Mouse (Mus musculus) heart, embryonic 15.5 days (tissue): ENCODE data around the gene Apoh. TPM values are rescaled to one million over a fixed set of nuclear protein-coding genes. Genes with fewer than 3 reads are reported as not detected.

Source experiments
- ATAC-seq: fragments of 200-750 bp; cut with Nextera tagmentation; replicated peaks from 2 replicates; pipeline ENCODE4 v1.8.0; 2017; ENCODE audit warnings: low read depth, moderate TSS enrichment; ENCODE audit not compliant: insufficient number of reproducible peaks, insufficient read depth, low FRiP score
- H3K27ac ChIP-seq: fragments of 300-500 bp; sonication (generic); 2 replicates; pipeline ENCODE4 v1.5.1; 2015; ENCODE audit warnings: mild to moderate bottlenecking, inconsistent platforms
- H3K27me3 ChIP-seq: fragments of 300-500 bp; sonication (generic); 2 replicates; pipeline ENCODE4 v1.6.1; 2015; ENCODE audit warnings: inconsistent platforms
- H3K36me3 ChIP-seq: fragments of 300-500 bp; sonication (generic); 2 replicates; pipeline ENCODE4 v1.6.1; 2015; ENCODE audit warnings: mild to moderate bottlenecking, inconsistent platforms
- H3K4me1 ChIP-seq: fragments of 300-500 bp; sonication (generic); replicated peaks from 2 replicates; pipeline ENCODE4 v1.6.1; 2015; ENCODE audit warnings: inconsistent platforms
- H3K4me2 ChIP-seq: fragments of 300-500 bp; sonication (generic); 2 replicates; pipeline ENCODE4 v1.6.1; 2015; ENCODE audit warnings: inconsistent platforms, mild to moderate bottlenecking, moderate library complexity
- H3K4me3 ChIP-seq: fragments of 300-500 bp; sonication (generic); 2 replicates; pipeline ENCODE4 v1.5.1; 2015; ENCODE audit warnings: mild to moderate bottlenecking, inconsistent platforms
- H3K9ac ChIP-seq: fragments of 300-500 bp; sonication (generic); 2 replicates; pipeline ENCODE4 v1.6.1; 2015; ENCODE audit warnings: mild to moderate bottlenecking, inconsistent platforms
- H3K9me3 ChIP-seq: fragments of 300-500 bp; sonication (generic); replicated peaks from 2 replicates; pipeline ENCODE4 v1.6.1; 2016; ENCODE audit warnings: inconsistent platforms
- WGBS: fragments of 180-500 bp; shearing (Covaris S2); methylation state at CpG from one replicate; pipeline ENCODE4 v1.1.7; 2015; ENCODE audit warnings: mixed read lengths; 5-methylcytosine and 5-hydroxymethylcytosine counted together
- polyA plus RNA-seq: library from polyadenylated mRNA; unstranded; fragments of >200 nt; fragmentation: Nextera tagmentation; extraction: Ambion mirVana; gene quantifications from 2 replicates; pipeline ENCODE4 v1.2.1, GENCODE M21; 2015

Apoh gene
- polyA plus RNA-seq, 1 experiment from 2014 or later, result 0.48 TPM

- ATAC-seq, result no peak
- H3K9me3 ChIP-seq, result no peaks in the 10 kb centered on the region
- no peaks in the 10 kb centered on the region for H3K36me3 ChIP-seq
- H3K27ac ChIP-seq, result no peak overlapping the region
- H3K9ac ChIP-seq, result no peak overlapping the region
- no peak overlapping the region for H3K4me2 ChIP-seq
- H3K4me1 ChIP-seq, result 0 out of 2 replicates have a peak, but pooled peaks cover 3% of the 10 kb centered on the region
- H3K27me3 ChIP-seq, result no peaks in the 10 kb centered on the region
- no peak overlapping the region for H3K4me3 ChIP-seq
- 59% methylated on average over 4 of the region's 4 CpGs for WGBS
Observed at GRCm38 (mm10) chr11:108384920-108385665, 41.9 kb downstream of the Apoh start.

GRCm38 (mm10) chr11:108385666-108386024 lies 42.5 kb downstream of the Apoh start:
- no peak for ATAC-seq
- Histone ChIP-seq H3K9ac (no peak overlapping the region), H3K4me2 (no peak overlapping the region), H3K9me3 (no peaks in the 10 kb centered on the region), H3K4me3 (no peak overlapping the region), H3K27ac (no peak overlapping the region), H3K36me3 (no peaks in the 10 kb centered on the region), H3K4me1 (0 out of 2 replicates have a peak, but pooled peaks cover 3% of the 10 kb centered on the region), H3K27me3 (no peaks in the 10 kb centered on the region)
- WGBS, result 88% methylated on average over 1 of the region's 1 CpGs

GRCm38 (mm10) chr11:108395061-108395460 lies 51.9 kb downstream of the Apoh start:
- no peaks in the 10 kb centered on the region for H3K9me3 ChIP-seq
- no peaks in the 10 kb centered on the region for H3K36me3 ChIP-seq
- H3K4me2 ChIP-seq, result no peak overlapping the region
- H3K9ac ChIP-seq, result no peak overlapping the region
- no peak overlapping the region for H3K27ac ChIP-seq
- H3K27me3 ChIP-seq, result no peaks in the 10 kb centered on the region
- WGBS, result 93% methylated on average over 9 of the region's 9 CpGs
- H3K4me1 ChIP-seq, result no peaks in the 10 kb centered on the region
- no peak for ATAC-seq
- H3K4me3 ChIP-seq, result no peak overlapping the region

GRCm38 (mm10) chr11:108396076-108396829 lies 53.1 kb downstream of the Apoh start:
- no peaks in the 10 kb centered on the region for H3K9me3 ChIP-seq
- H3K4me3 ChIP-seq, result no peak overlapping the region
- no peaks in the 10 kb centered on the region for H3K36me3 ChIP-seq
- no peaks in the 10 kb centered on the region for H3K4me1 ChIP-seq
- no peak overlapping the region for H3K4me2 ChIP-seq
- H3K9ac ChIP-seq, result no peak overlapping the region
- 79% methylated on average over 7 of the region's 7 CpGs for WGBS
- H3K27me3 ChIP-seq, result no peaks in the 10 kb centered on the region
- ATAC-seq, result no peak
- no peak overlapping the region for H3K27ac ChIP-seq

GRCm38 (mm10) chr11:108409876-108410644 lies 66.9 kb downstream of the Apoh start:
- ATAC-seq, result no peak
- Histone ChIP-seq H3K4me1 (no peaks in the 10 kb centered on the region), H3K4me3 (no peak overlapping the region), H3K27me3 (no peaks in the 10 kb centered on the region), H3K27ac (no peak overlapping the region), H3K4me2 (no peak overlapping the region), H3K9me3 (no peaks in the 10 kb centered on the region), H3K9ac (no peak overlapping the region), H3K36me3 (no peaks in the 10 kb centered on the region)
- WGBS, result 70% methylated on average over 8 of the region's 9 CpGs

GRCm38 (mm10) chr11:108416360-108416759 lies 73.2 kb downstream of the Apoh start:
- H3K4me1 ChIP-seq, result no peaks in the 10 kb centered on the region
- no peak for ATAC-seq

GRCm38 (mm10) chr11:108418540-108418939 lies 75.4 kb downstream of the Apoh start:
- Histone ChIP-seq H3K36me3 (no peaks in the 10 kb centered on the region), H3K9me3 (no peaks in the 10 kb centered on the region), H3K9ac (no peak overlapping the region), H3K4me1 (no peaks in the 10 kb centered on the region), H3K4me3 (no peak overlapping the region), H3K27ac (no peak overlapping the region), H3K4me2 (no peak overlapping the region), H3K27me3 (no peaks in the 10 kb centered on the region)
- 28% methylated on average over 1 of the region's 1 CpGs for WGBS
- no peak for ATAC-seq

More at GRCm38 (mm10) chr11:108416360-108416759, 73.2 kb downstream of the Apoh start:
- Histone ChIP-seq H3K4me3 (no peak overlapping the region), H3K9ac (no peak overlapping the region), H3K27me3 (no peaks in the 10 kb centered on the region), H3K27ac (no peak overlapping the region), H3K4me2 (no peak overlapping the region), H3K36me3 (no peaks in the 10 kb centered on the region), H3K9me3 (no peaks in the 10 kb centered on the region)
- WGBS, result 69% methylated on average over 1 of the region's 1 CpGs

- Histone ChIP-seq H3K27me3 (no peaks in the 10 kb centered on the region), H3K4me2 (no peak overlapping the region), H3K4me1 (no peaks in the 10 kb centered on the region), H3K9me3 (no peaks in the 10 kb centered on the region), H3K9ac (no peak overlapping the region), H3K36me3 (no peaks in the 10 kb centered on the region), H3K27ac (no peak overlapping the region), H3K4me3 (no peak overlapping the region)
- ATAC-seq, result no peak
- 74% methylated on average over 6 of the region's 6 CpGs for WGBS
Observed at GRCm38 (mm10) chr11:108419242-108419641, 76.1 kb downstream of the Apoh start.

GRCm38 (mm10) chr11:108420751-108421150 lies 77.6 kb downstream of the Apoh start:
- Histone ChIP-seq H3K27me3 (no peaks in the 10 kb centered on the region), H3K4me1 (peaks cover 5% of the 10 kb centered on the region; the same call in 1 of the 2 replicates), H3K4me3 (no peak overlapping the region), H3K36me3 (no peaks in the 10 kb centered on the region), H3K9ac (no peak overlapping the region), H3K9me3 (no peaks in the 10 kb centered on the region), H3K4me2 (no peak overlapping the region), H3K27ac (no peak overlapping the region)
- WGBS, result 70% methylated on average over 4 of the region's 4 CpGs
- ATAC-seq, result no peak

- peaks cover 5% of the 10 kb centered on the region; the same call in 1 of the 2 replicates for H3K4me1 ChIP-seq
- H3K4me3 ChIP-seq, result no peak overlapping the region
- WGBS, result 73% methylated on average over 7 of the region's 7 CpGs
- H3K9me3 ChIP-seq, result no peaks in the 10 kb centered on the region
- no peak overlapping the region for H3K27ac ChIP-seq
- H3K27me3 ChIP-seq, result no peaks in the 10 kb centered on the region
- H3K4me2 ChIP-seq, result no peak overlapping the region
- H3K9ac ChIP-seq, result no peak overlapping the region
- no peaks in the 10 kb centered on the region for H3K36me3 ChIP-seq
- no peak for ATAC-seq
Observed at GRCm38 (mm10) chr11:108423221-108423620, 80.1 kb downstream of the Apoh start.

- Histone ChIP-seq H3K27me3 (no peaks in the 10 kb centered on the region), H3K4me2 (peak overlapping the region; percentile 86), H3K9me3 (no peaks in the 10 kb centered on the region), H3K9ac (peak overlapping the region; percentile 32; the same call in 1 of the 2 replicates), H3K27ac (no peak overlapping the region), H3K4me1 (peaks cover 5% of the 10 kb centered on the region; the same call in 1 of the 2 replicates), H3K36me3 (no peaks in the 10 kb centered on the region), H3K4me3 (peak overlapping the region; percentile 80)
- no peak for ATAC-seq
- WGBS, result 18% methylated on average over 5 of the region's 5 CpGs
Observed at GRCm38 (mm10) chr11:108424111-108424510, 81.0 kb downstream of the Apoh start.
